Mouse (Mus musculus): ENCODE results near the gene 4921536K21Rik.

- TF ChIP-seq POLR2A (IDR thresholded peaks at IDR 0.05; ENCODE audit: borderline replicate concordance, control insufficient read depth, low read depth, low read length) (no peak), CTCF (IDR thresholded peaks at IDR 0.05; ENCODE audit: control insufficient read depth, insufficient read depth, low read length) (no peak)
Measured at GRCm38 (mm10) chr11:3859778-3860177, 35.1 kb downstream of the 4921536K21Rik start.
